Mouse (Mus musculus) spleen, adult 2 months (tissue): ENCODE data around the gene Taok3. TPM values are rescaled to one million over a fixed set of nuclear protein-coding genes. Genes with fewer than 3 reads are reported as not detected.

Experiments
- DNase-seq, 2 experiments: peaks; one replicate each; pipeline versions ENCODE4 v3.0.0 to v3.0.0-alpha.2; 2012 to 2021; ENCODE audit warnings: low spot score in 2 of 2, low read depth in 1 of 2
- H3K27ac ChIP-seq: fragments of 200-500 bp; 2 replicates; pipeline ENCODE4 v1.5.1; 2012; ENCODE audit warnings: low read length, inconsistent platforms; ENCODE audit not compliant: insufficient read depth
- H3K27me3 ChIP-seq: fragments of 200-500 bp; 2 replicates; pipeline ENCODE4 v1.6.1; 2012; ENCODE audit warnings: mild to moderate bottlenecking, moderate library complexity, low read length, inconsistent platforms; ENCODE audit not compliant: control insufficient read depth, insufficient read depth
- H3K36me3 ChIP-seq: fragments of 200-500 bp; 2 replicates; pipeline ENCODE4 v1.6.1; 2012; ENCODE audit warnings: mild to moderate bottlenecking, low read length, inconsistent platforms; ENCODE audit not compliant: control insufficient read depth, insufficient read depth
- H3K4me1 ChIP-seq: fragments of 200-500 bp; 2 replicates; pipeline ENCODE4 v1.6.1; 2011; ENCODE audit warnings: inconsistent platforms; ENCODE audit not compliant: control insufficient read depth, insufficient read depth, insufficient read length
- H3K4me3 ChIP-seq: fragments of 200-500 bp; 2 replicates; pipeline ENCODE4 v1.5.1; 2011; ENCODE audit warnings: mild to moderate bottlenecking, inconsistent platforms; ENCODE audit not compliant: insufficient read depth, insufficient read length; ENCODE audit errors: extremely low read depth
- CTCF ChIP-seq: fragments of 200-500 bp; IDR thresholded peaks from 2 replicates; pipeline ENCODE4 v1.5.1; 2011; ENCODE audit warnings: mild to moderate bottlenecking, inconsistent platforms; ENCODE audit not compliant: insufficient read depth, insufficient read length, insufficient replicate concordance; ENCODE audit errors: extremely low read depth
- POLR2A ChIP-seq: fragments of 200-500 bp; IDR thresholded peaks from 2 replicates; pipeline ENCODE4 v1.6.1; 2011; ENCODE audit warnings: low read depth, low read length, inconsistent platforms
- WGBS: fragments of 180-500 bp; shearing (Covaris S2); methylation state at CpG from one replicate; pipeline ENCODE4 v1.1.7; 2018; 5-methylcytosine and 5-hydroxymethylcytosine counted together
- polyA plus RNA-seq: library from polyadenylated mRNA; depleted of rRNA; stranded (reverse); fragments of >200 nt; gene quantifications from 2 replicates; pipeline ENCODE4 v1.2.3, GENCODE M21; 2012

Gene Taok3
- polyA plus RNA-seq, 1 experiment = 18.4 TPM

DNA sequence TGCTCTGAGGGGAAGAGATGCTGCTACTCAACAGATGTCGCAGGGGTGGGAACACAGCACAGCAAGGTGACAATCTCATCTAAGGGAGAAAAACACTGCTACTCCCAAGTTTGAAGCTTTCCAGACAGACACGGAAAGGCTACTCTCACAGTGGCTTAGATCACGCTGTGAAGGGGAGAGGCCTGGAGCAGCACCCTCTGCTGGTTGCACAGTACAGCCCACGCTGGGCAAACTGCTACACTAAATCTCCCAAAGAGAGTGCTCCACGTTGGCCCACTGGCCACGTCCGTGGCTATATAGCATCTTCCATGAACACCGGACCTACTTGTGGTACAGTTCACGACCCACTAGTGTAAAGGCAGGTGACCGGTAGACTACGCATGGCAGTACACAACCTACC is 20.2 kb upstream of the Taok3 start:
- Histone ChIP-seq H3K27ac (no peak overlapping the region), H3K36me3 (peaks cover 27% of the 10 kb centered on the region), H3K4me1 (no peaks in the 10 kb centered on the region), H3K4me3 (no peak overlapping the region), H3K27me3 (no peaks in the 10 kb centered on the region)
- no peak for DNase-seq
- WGBS = 88% methylated on average over 11 of the region's 11 CpGs
- TF ChIP-seq CTCF (no peak), POLR2A (no peak)

DNA sequence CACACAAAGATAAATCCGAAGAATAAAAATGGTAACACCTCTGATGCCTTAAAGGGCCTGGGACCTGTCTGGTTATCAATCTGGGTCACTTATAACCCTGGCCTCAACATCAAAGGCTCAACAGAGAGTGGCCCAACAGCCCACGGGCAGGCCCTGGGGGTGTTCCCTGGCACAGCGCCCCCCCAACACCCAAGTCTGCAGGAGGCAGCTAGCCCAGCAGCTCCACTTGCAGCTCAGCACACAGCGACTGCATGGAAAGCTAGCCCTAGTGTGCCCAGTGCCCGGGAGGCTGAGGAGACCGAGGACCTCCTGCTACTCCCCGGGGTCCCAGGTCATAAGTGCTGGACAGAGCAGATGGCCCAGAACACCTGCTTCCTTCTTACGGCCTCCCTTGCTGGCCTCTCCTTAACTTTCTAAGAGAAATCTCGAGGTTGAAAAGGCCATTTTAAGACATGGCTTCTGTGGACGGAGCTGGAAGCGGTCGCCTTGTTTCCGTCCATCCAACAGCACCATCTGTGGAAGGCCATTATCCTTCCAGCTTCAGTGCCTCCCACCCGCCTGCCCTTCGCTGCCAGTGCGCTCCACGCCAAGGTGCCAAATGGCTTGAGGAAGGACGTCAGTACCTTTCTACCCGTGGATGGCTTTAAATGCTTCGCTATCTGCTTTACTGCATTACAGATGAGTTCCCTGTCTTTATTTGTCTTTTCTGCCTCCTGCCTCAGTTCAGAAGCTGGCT is 16.6 kb upstream of the Taok3 start:
- no peaks in the 10 kb centered on the region for H3K27me3 ChIP-seq
- no peak overlapping the region for H3K4me3 ChIP-seq
- WGBS = 96% methylated on average over 20 of the region's 20 CpGs
- H3K4me1 ChIP-seq = no peaks in the 10 kb centered on the region
- H3K27ac ChIP-seq = no peak overlapping the region
- no peak for DNase-seq
- peaks cover 46% of the 10 kb centered on the region for H3K36me3 ChIP-seq
- TF ChIP-seq CTCF = no peak
- no peak for TF ChIP-seq POLR2A

DNA sequence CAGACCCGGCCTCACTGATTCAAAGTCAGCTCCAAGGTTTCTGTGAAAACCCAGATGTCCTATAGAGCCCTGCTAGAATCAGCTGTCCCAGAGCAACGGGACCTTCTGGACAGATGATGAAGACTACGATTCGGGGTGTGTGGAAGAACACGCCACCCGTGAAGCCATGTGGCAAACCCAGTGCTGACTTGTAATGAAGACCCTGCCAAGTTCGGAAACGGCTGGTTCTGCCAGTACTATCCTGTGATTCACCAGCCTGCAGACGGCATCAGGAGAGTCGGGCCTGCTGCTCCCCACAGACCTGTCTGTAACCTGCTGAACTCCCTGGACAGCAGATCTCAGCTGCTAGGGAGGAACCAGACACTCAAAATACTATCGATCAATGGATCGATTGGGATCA is 15.6 kb upstream of the Taok3 start:
- H3K36me3 ChIP-seq = peaks cover 51% of the 10 kb centered on the region
- no peak for DNase-seq

DNA sequence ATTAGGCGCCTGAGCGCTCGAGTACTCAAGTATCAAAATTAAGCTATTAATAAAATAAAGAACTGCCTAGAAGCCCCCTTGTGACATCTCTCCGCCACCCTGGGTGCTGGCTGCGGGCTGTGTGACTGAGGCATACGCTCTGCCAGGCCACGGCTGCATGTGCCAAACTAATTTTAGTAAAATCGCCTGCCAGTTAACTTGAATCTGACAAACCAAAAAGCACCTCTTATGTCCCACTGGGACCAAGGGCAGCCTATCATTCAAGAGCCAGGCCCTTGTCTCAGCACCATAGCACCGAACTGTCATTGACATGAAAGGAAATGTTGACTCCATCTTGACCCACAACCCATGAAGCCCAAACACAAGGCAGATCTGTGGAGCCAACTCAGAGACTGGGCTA is 14.2 kb upstream of the Taok3 start:
- Histone ChIP-seq H3K4me1 (no peaks in the 10 kb centered on the region), H3K27ac (no peak overlapping the region), H3K4me3 (no peak overlapping the region), H3K27me3 (no peaks in the 10 kb centered on the region), H3K36me3 (peaks cover 43% of the 10 kb centered on the region)
- 96% methylated on average over 9 of the region's 9 CpGs for WGBS
- no peak for DNase-seq
- TF ChIP-seq POLR2A = no peak
- TF ChIP-seq CTCF = no peak

More for the DNA sequence above, 15.6 kb upstream of the Taok3 start:
- no peaks in the 10 kb centered on the region for H3K4me1 ChIP-seq
- H3K4me3 ChIP-seq = no peak overlapping the region
- 98% methylated on average over 12 of the region's 12 CpGs for WGBS
- no peaks in the 10 kb centered on the region for H3K27me3 ChIP-seq
- TF ChIP-seq CTCF (no peak), POLR2A (no peak)
- no peak overlapping the region for H3K27ac ChIP-seq

DNA sequence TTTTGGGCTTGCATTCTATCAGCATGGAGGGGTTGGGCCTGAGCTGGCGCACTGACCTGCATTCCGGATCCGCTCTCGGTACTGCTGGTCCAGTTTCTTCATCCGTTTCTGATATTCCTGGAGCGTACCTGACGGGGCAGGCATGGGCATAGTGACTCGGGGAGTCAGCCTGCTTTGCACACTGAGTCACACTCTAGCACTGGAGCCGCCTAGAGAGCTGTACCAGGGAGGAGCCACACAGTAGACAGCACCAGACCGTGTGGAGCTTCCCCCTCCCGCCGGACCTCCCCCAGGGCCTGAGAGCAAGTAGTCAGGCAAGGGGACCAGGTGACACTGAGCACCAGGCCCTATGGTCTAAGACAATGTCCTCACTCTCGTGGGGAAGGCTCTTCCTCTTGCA is 11.6 kb upstream of the Taok3 start:
- H3K36me3 ChIP-seq = peaks cover 43% of the 10 kb centered on the region
- no peak overlapping the region for H3K4me3 ChIP-seq
- no peaks in the 10 kb centered on the region for H3K4me1 ChIP-seq
- no peak for DNase-seq
- 94% methylated on average over 13 of the region's 13 CpGs for WGBS
- TF ChIP-seq CTCF = no peak
- no peak for TF ChIP-seq POLR2A
- no peak overlapping the region for H3K27ac ChIP-seq
- H3K27me3 ChIP-seq = no peaks in the 10 kb centered on the region

DNA sequence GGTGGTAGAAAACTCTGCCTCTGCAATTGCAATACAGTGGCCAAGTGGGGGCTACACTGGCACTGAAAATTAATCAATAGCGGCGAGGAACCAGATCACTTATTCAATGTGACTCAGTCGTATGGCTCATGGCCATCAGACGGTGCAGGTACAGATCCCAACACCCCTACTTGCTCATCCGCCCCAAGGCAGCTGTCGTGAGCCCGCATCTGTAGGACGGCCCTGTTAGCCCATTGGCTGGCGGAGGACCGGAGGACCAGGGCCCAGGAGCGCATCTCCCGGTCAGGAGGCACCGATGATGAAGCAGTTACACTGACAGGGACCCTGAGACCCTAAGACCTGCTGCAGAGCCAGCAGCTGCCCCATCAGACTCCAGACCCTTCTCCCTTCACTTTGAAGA is 11.2 kb upstream of the Taok3 start:
- Histone ChIP-seq H3K27ac (no peak overlapping the region), H3K36me3 (peaks cover 41% of the 10 kb centered on the region), H3K4me3 (no peak overlapping the region), H3K4me1 (no peaks in the 10 kb centered on the region), H3K27me3 (no peaks in the 10 kb centered on the region)
- no peak for DNase-seq
- 97% methylated on average over 13 of the region's 13 CpGs for WGBS
- no peak for TF ChIP-seq POLR2A
- no peak for TF ChIP-seq CTCF

DNA sequence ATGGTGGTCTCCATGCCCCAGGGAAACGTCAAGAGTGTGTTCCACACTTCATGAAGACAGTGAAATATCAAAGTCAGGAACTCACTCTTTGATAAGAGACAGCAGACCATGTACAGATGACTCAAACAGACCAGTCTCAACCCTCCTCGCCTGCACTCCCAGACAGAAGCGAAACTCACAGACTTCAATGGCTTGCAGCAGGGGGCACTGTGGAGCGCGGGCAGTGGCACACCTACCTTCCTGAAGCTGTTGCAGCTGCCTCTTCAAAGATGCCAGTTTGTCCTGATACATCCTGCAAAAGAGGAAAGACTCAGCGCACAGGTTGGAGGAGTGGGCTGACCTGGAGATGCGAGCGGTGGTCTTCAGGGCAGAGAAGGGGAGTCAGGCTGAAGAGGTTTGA is 10.4 kb upstream of the Taok3 start:
- TF ChIP-seq POLR2A (no peak), CTCF (peak; percentile 39; the same call in 1 of the 2 replicates)
- WGBS = 87% methylated on average over 8 of the region's 8 CpGs

More for the DNA sequence above, 10.4 kb upstream of the Taok3 start:
- H3K27me3 ChIP-seq = no peaks in the 10 kb centered on the region
- no peaks in the 10 kb centered on the region for H3K4me1 ChIP-seq
- no peak overlapping the region for H3K27ac ChIP-seq
- H3K4me3 ChIP-seq = no peak overlapping the region
- peaks cover 38% of the 10 kb centered on the region for H3K36me3 ChIP-seq
- peak in 1 of 2 experiments; percentile 24 for DNase-seq
